Mouse (Mus musculus): ENCODE results near the gene Mapk8ip3. TPM values are rescaled to one million over a fixed set of nuclear protein-coding genes. Genes with fewer than 3 reads are reported as not detected.

Gene Mapk8ip3
- polyA plus RNA-seq, 1 experiment from 2014 or later, result 55.8 TPM

DNA sequence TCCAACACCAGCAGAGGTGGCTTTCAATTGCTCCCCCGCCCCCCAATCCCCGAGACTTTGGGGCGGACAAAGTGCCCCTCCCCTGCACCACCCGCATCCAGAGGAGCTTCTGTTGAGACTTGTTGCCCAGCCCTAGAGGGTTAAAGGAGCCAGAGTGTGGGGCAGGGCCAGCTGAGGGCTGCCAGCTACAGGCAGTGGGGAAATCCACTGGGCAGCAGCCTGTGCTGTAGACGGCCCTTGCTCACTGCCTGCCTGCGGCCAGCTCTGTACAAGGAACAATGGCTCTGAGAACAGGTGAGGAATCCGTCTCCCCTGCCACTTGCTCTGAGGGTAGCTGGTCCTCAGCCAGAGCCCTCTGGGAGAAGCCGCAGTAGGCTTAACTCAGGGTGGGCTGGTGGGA is 58.2 kb downstream of the Mapk8ip3 start:
- H3K4me3 ChIP-seq, result no peak overlapping the region
- no peaks in the 10 kb centered on the region for H3K9me3 ChIP-seq
- ATAC-seq (ENCODE audit: insufficient number of reproducible peaks, insufficient read depth, low FRiP score, low TSS enrichment), result no peak
- H3K9ac ChIP-seq, result no peak overlapping the region
- H3K4me2 ChIP-seq (replicated peaks), result no peak overlapping the region
- no peaks in the 10 kb centered on the region for H3K27me3 ChIP-seq
- WGBS, result 67% methylated on average over 8 of the region's 8 CpGs
- H3K27ac ChIP-seq, result no peak overlapping the region
- H3K4me1 ChIP-seq, result peaks cover 3% of the 10 kb centered on the region; the same call in 1 of the 2 replicates
- H3K36me3 ChIP-seq, result peaks cover 14% of the 10 kb centered on the region

DNA sequence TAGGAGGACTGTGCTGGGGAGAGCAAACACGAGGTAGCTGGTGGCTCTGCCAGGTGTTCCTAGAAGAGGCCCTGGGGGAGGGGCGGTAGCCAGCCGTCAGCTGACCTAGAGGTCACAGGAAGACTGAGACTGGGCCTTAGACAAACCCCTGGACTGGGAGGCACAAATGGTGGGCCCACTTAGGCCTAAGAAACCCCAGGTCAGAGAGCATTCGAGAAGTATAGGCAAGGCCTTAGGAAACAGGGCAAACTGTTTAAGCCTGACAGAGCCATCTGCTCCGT is 58.7 kb downstream of the Mapk8ip3 start:
- ATAC-seq (ENCODE audit: insufficient number of reproducible peaks, insufficient read depth, low FRiP score, low TSS enrichment), result no peak

DNA sequence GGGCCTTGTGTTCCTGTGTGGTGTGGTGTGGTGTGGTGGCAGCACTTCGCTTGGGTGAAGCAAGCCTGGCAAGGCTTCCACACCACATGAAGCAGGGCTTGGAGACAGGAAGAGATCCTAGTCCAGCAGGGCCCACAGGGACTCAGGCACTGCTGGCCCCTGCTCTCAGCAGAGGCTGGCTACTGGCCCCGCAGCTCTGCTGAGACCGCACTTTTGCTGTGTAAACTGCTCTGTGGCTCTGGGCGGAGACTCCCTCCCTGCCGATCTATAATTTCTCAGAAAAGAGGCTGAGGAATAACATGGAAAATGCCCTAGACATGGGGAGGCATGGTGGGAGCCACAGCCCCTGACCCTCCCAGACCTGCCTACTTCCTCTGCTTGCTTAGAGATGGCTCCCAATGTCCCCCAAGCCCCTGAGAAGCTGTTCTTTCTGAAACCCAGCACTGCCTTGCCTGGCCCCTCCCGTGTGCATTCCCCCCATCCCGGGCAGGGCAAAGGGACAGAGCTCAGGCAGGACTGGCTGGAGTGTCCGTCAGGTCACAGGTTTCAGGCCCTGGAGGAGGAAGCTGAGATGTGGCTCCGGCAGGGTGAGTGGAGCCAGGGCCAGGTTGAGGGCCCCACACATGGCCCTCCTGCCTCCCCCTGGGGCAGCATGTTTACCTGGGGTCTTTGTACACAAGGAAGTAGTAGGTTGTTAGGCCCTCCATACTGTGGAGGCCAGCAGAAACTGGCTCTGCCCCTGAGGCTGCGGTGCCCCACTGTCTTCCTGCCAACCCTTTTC is 59.3 kb downstream of the Mapk8ip3 start:
- WGBS, result 51% methylated on average over 10 of the region's 10 CpGs
- Histone ChIP-seq H3K36me3 (peaks cover 3% of the 10 kb centered on the region), H3K4me1 (peaks cover 3% of the 10 kb centered on the region; the same call in 1 of the 2 replicates), H3K4me2 (replicated peaks) (no peak overlapping the region), H3K9ac (peak overlapping the region; percentile 31), H3K27me3 (no peaks in the 10 kb centered on the region), H3K4me3 (no peak overlapping the region), H3K9me3 (no peaks in the 10 kb centered on the region), H3K27ac (no peak overlapping the region; the same call in 1 of the 2 replicates)
- ATAC-seq (ENCODE audit: insufficient number of reproducible peaks, insufficient read depth, low FRiP score, low TSS enrichment), result no peak

More for the DNA sequence above, 58.7 kb downstream of the Mapk8ip3 start:
- Histone ChIP-seq H3K4me2 (replicated peaks) (no peak overlapping the region), H3K4me3 (no peak overlapping the region), H3K27ac (no peak overlapping the region), H3K4me1 (peaks cover 3% of the 10 kb centered on the region; the same call in 1 of the 2 replicates), H3K27me3 (no peaks in the 10 kb centered on the region), H3K36me3 (peaks cover 9% of the 10 kb centered on the region), H3K9me3 (no peaks in the 10 kb centered on the region), H3K9ac (no peak overlapping the region)
- WGBS, result 31% methylated on average over 5 of the region's 5 CpGs

DNA sequence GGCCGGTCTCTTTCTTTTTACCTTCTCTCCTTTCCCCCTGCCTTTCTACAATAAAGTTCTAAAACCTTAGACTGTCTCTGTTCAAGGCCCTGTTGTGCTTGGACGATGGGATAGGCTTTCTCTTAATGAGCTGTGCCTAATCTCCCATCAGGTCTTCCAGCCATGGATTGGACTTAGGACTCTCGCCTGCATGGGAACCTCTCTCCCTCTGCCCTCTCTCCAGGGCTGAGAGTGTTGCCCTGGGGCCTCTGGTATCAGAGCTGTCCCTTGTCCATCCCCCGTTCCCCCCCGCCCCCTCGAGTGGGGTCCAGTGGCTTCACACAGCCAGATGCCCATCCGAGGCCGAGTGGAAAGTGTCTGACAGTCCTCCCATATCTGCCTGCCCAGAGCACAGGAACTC is 61.8 kb downstream of the Mapk8ip3 start:
- Histone ChIP-seq H3K27me3 (no peaks in the 10 kb centered on the region), H3K4me3 (no peak overlapping the region), H3K9me3 (no peaks in the 10 kb centered on the region), H3K9ac (no peak overlapping the region), H3K36me3 (no peaks in the 10 kb centered on the region), H3K4me1 (no peaks in the 10 kb centered on the region; the same call in 1 of the 2 replicates), H3K4me2 (replicated peaks) (no peak overlapping the region), H3K27ac (no peak overlapping the region)
- ATAC-seq (ENCODE audit: insufficient number of reproducible peaks, insufficient read depth, low FRiP score, low TSS enrichment), result no peak
- 80% methylated on average over 8 of the region's 8 CpGs for WGBS

DNA sequence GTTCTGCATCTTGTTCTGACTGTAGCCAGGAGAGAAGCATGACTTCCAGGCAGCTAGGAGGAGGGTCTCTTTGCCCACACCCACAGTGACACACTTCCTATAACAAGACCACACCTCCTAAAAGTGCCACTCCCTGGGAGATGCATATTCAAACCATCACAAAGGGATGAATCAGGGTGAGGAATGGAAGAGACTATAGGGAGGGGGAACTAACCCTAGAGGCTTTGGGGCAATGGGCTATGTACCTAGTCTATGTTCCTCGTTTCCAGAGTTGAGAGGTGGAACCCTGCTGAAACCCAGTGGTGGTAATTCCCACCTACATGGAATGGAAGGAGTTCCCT is 62.4 kb downstream of the Mapk8ip3 start:
- H3K36me3 ChIP-seq, result no peaks in the 10 kb centered on the region
- H3K4me3 ChIP-seq, result no peak overlapping the region
- no peak overlapping the region for H3K27ac ChIP-seq
- H3K4me2 ChIP-seq (replicated peaks), result no peak overlapping the region
- H3K4me1 ChIP-seq, result no peaks in the 10 kb centered on the region; the same call in 1 of the 2 replicates
- no peaks in the 10 kb centered on the region for H3K9me3 ChIP-seq
- H3K27me3 ChIP-seq, result no peaks in the 10 kb centered on the region
- no peak overlapping the region for H3K9ac ChIP-seq
- no peak for ATAC-seq (ENCODE audit: insufficient number of reproducible peaks, insufficient read depth, low FRiP score, low TSS enrichment)
- WGBS, result 58% methylated on average over 1 of the region's 1 CpGs

DNA sequence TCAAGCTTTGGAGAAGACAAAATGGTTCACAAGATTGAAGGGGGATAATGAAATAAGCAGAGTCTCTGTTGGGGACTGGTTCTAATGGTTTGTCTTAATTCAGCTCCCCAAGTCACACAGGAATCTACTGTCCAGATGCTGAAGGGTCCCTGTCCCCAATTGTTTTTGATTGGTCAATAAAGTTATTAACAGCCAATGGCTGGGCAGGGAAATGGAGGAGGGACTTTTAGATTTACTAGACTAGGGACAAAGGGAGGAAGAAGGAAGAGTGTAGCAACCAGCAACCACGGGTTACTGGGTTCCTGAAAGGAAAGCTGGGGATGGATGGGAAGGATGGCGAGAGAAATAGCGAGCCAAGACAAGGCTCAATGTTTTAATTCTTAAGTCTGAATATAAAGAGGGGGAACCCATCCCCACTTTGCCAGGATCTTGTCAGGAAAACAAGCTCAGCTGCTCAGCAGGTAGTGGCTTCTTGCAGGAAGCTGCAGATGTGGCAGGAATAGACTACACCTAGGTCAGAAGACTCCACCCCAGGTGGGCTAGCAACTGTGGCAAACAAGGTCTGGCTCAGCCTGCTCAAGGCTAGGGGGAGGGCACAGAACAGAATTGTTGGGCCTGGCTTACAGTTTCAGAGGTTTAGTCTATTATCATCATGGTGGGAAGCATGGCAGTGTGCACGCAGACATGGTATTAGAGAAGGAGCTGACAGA is 62.9 kb downstream of the Mapk8ip3 start:
- H3K4me2 ChIP-seq (replicated peaks), result no peak overlapping the region
- no peak overlapping the region for H3K4me3 ChIP-seq
- H3K36me3 ChIP-seq, result no peaks in the 10 kb centered on the region
- no peaks in the 10 kb centered on the region; the same call in 1 of the 2 replicates for H3K4me1 ChIP-seq
- ATAC-seq (ENCODE audit: insufficient number of reproducible peaks, insufficient read depth, low FRiP score, low TSS enrichment), result no peak
- no peaks in the 10 kb centered on the region for H3K27me3 ChIP-seq
- H3K27ac ChIP-seq, result no peak overlapping the region
- H3K9ac ChIP-seq, result no peak overlapping the region
- no peaks in the 10 kb centered on the region for H3K9me3 ChIP-seq
- WGBS, result 48% methylated on average over 4 of the region's 4 CpGs

DNA sequence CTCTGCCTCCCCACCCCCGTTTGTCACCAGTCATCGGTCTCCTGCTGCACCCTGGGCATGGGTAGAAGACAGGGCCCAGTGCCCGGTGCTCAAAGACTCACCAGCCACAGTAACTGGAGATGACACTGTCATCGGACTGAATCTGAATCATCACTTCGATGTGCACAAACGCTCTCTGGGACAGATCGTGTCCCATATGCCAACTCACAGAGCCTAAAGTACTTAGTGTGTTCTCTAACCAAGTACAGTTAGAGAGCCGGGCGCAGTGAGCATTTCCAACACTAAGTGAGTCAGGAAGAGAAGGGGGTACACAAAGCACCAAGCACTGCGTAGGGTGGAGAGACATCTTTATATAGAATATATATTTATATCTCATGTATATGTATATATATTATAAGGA is 68.9 kb downstream of the Mapk8ip3 start:
- peaks cover 11% of the 10 kb centered on the region; the same call in 1 of the 2 replicates for H3K36me3 ChIP-seq
- H3K27ac ChIP-seq, result no peak overlapping the region
- no peak for ATAC-seq (ENCODE audit: insufficient number of reproducible peaks, insufficient read depth, low FRiP score, low TSS enrichment)
- 91% methylated on average over 10 of the region's 10 CpGs for WGBS
- H3K9me3 ChIP-seq, result no peaks in the 10 kb centered on the region
- no peak overlapping the region for H3K4me3 ChIP-seq
- no peaks in the 10 kb centered on the region for H3K4me1 ChIP-seq
- no peaks in the 10 kb centered on the region for H3K27me3 ChIP-seq
- no peak overlapping the region for H3K9ac ChIP-seq
- no peak overlapping the region for H3K4me2 ChIP-seq (replicated peaks)

DNA sequence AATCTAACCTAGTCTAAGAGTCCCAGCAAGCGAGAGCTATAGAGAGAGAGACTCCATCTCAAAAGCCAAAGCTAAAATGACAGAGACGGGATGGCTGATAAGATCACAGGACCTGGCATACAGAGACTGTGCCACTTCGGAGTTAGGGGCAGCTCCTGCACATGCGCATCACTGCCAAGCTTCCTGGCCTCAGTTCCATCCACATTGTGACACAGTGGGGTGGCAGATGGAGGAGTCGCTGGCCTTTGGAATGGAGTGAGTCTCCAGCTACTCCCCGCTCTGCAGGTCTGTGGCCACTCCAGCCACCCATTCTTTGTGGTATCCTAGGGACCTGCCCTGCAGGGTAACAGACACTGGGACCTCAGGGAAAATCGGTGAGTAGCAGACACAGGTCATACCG is 71.0 kb downstream of the Mapk8ip3 start, which contains the start of gene Igfals:
TSS of gene Igfals (plus strand) at position 222 of the 400 bp plus-strand sequence.
- H3K4me3 ChIP-seq, result no peak within 1 kb of the TSS
- H3K9ac ChIP-seq, result no peak within 1 kb of the TSS
- peaks cover 28% of the 10 kb centered on the region; the same call in 1 of the 2 replicates for H3K36me3 ChIP-seq
- no peak within 1 kb of the TSS for H3K4me2 ChIP-seq (replicated peaks)
- no peaks in the 10 kb centered on the region for H3K4me1 ChIP-seq
- no peaks in the 10 kb centered on the region for H3K27me3 ChIP-seq
- no peaks in the 10 kb centered on the region for H3K9me3 ChIP-seq
- H3K27ac ChIP-seq, result no peak within 1 kb of the TSS
- WGBS, result 88% methylated on average over 8 of the region's 8 CpGs
- ATAC-seq (ENCODE audit: insufficient number of reproducible peaks, insufficient read depth, low FRiP score, low TSS enrichment), result no peak

DNA sequence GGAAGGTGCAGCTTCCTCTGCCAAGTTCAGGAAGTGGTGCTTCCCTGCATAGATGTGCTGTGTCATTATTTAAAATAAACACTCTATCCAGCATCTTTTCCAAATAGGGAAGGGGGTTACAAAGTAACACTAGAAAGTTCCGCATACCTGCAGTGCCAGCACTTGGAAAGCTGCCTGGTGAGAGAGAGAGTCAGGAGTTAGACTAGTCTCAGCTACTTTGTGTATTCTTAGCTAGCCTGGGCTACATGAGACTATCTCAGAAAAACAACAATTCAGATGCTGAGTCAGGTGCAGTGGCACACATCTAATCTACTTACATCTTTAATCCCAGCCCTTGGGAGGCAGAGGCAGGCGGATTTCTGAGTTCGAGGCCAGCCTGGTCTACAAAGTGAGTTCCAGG is 75.0 kb downstream of the Mapk8ip3 start:
- Histone ChIP-seq H3K27ac (no peak overlapping the region), H3K36me3 (peaks cover 40% of the 10 kb centered on the region; the same call in 1 of the 2 replicates), H3K4me3 (no peak overlapping the region), H3K4me2 (replicated peaks) (no peak overlapping the region), H3K4me1 (no peaks in the 10 kb centered on the region), H3K9ac (no peak overlapping the region), H3K27me3 (no peaks in the 10 kb centered on the region), H3K9me3 (no peaks in the 10 kb centered on the region)
- ATAC-seq (ENCODE audit: insufficient number of reproducible peaks, insufficient read depth, low FRiP score, low TSS enrichment), result no peak
- 88% methylated on average over 3 of the region's 3 CpGs for WGBS

DNA sequence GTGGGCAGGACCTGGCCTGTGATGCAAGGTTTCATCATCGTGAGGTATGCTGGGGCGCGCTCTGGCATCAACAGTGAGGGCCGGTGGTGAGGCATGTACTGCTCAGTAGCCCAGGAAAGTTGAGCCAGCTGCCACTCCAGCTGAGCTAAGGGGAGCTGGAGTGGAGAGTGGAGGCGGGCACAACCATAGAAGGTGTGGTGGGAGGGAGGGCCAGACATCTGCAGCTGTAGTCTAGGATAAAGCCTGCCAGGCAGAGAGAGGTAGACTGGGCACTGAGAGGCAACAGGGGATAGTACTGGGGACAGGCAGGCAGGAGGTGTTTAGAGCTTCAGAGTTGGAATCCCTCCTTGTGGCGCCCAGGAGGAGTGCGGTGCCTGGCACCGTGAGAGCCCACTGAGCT is 76.7 kb downstream of the Mapk8ip3 start:
- Histone ChIP-seq H3K36me3 (peaks cover 41% of the 10 kb centered on the region; the same call in 1 of the 2 replicates), H3K9ac (no peak overlapping the region), H3K27me3 (no peaks in the 10 kb centered on the region), H3K4me1 (no peaks in the 10 kb centered on the region), H3K4me2 (replicated peaks) (no peak overlapping the region), H3K27ac (no peak overlapping the region), H3K4me3 (no peak overlapping the region), H3K9me3 (no peaks in the 10 kb centered on the region)
- 89% methylated on average over 8 of the region's 8 CpGs for WGBS
- no peak for ATAC-seq (ENCODE audit: insufficient number of reproducible peaks, insufficient read depth, low FRiP score, low TSS enrichment)

DNA sequence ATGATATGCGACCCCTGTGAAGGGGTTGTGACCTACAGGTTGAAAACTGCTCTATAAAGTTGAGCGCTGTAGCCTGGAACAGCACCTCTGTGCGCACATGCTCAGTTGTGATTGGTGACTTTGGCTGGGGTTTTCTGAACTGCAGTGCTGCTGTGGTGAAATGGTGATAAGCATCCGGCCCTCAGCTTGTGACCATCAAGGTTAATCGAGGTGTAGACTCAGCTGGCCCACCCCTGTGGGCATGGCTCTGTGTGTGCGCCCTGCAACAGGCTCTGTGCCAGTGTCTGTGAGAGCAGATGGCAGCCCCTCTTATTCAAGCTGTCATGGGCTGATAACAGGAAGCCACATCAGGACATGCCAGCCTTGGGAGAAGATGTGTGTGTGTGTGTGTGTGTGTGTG is 77.8 kb downstream of the Mapk8ip3 start:
- Histone ChIP-seq H3K27ac (no peak overlapping the region), H3K27me3 (no peaks in the 10 kb centered on the region), H3K9me3 (no peaks in the 10 kb centered on the region), H3K4me2 (replicated peaks) (no peak overlapping the region), H3K9ac (no peak overlapping the region), H3K36me3 (peaks cover 39% of the 10 kb centered on the region; the same call in 1 of the 2 replicates), H3K4me3 (no peak overlapping the region), H3K4me1 (no peaks in the 10 kb centered on the region)
- ATAC-seq (ENCODE audit: insufficient number of reproducible peaks, insufficient read depth, low FRiP score, low TSS enrichment), result no peak
- WGBS, result 85% methylated on average over 6 of the region's 6 CpGs

DNA sequence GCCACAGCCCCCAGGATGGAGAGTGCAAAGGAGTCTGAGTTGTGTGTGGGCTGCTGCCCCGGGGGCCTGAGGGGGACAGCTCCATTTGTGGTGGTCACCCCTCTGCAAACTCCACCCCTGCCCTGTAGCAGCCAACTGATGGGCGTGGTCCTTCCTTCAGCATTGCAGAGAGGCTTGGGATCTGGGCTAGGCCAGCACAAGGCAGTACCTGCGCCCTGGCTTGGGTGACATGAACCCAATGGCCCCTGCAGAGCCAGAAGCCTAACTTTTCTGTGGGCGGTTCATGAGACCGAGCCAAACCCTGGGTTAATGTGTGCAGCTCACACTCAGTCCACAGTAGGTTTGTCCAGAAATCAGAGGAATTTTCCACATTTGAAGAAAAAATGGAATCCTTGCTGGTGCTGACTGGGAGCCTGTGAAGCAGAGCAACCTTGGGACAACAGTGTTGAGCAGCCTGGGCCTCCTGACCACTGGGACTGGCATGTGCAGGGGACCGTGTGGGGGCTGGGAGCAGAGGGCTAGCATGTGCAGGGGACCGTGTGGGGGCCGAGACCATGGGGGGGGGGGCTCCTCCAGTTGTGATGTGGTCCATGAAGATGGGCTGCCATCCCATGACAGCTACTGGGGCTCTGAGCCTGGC is 78.8 kb downstream of the Mapk8ip3 start:
- H3K27ac ChIP-seq, result no peak overlapping the region
- peaks cover 46% of the 10 kb centered on the region for H3K36me3 ChIP-seq
- no peaks in the 10 kb centered on the region for H3K4me1 ChIP-seq
- H3K9me3 ChIP-seq, result no peaks in the 10 kb centered on the region
- WGBS, result 85% methylated on average over 8 of the region's 8 CpGs
- ATAC-seq (ENCODE audit: insufficient number of reproducible peaks, insufficient read depth, low FRiP score, low TSS enrichment), result no peak
- H3K9ac ChIP-seq, result no peak overlapping the region
- no peak overlapping the region for H3K4me2 ChIP-seq (replicated peaks)
- H3K4me3 ChIP-seq, result no peak overlapping the region
- no peaks in the 10 kb centered on the region for H3K27me3 ChIP-seq

All from embryonic facial prominence, embryonic 12.5 days (tissue).